In genomic region chr17:17837426-17837825, GRCm38 (mm10) we compare ENCODE assay signal across 9 mouse cellular contexts. TPM values are rescaled to one million over a fixed set of nuclear protein-coding genes. Genes with fewer than 3 reads are reported as not detected.
DNase-seq lines count a peak whose midpoint lies in the region; ATAC-seq and TF ChIP-seq lines count a peak whose summit lies in the region.
"Had no signal": no experiment of that assay in that cellular context is flagged by ENCODE, and none has a peak within 500 bp of the region (broad histone marks: within the 10 kb centered on the region; RNA-seq: fewer than 3 reads in every experiment).

No protein-coding gene starts in this region.

- DNase-seq in kidney, adult 18-20 months = no peak
- peak; percentile 49 for DNase-seq in cerebellum, adult 11 months
- no peak for DNase-seq in kidney, postnatal 0 days (ENCODE audit: low spot score)
- DNase-seq in midbrain, postnatal 0 days (ENCODE audit: low spot score) = peak; percentile 5
- no peak for DNase-seq in layer of hippocampus, adult 8-10 months (ENCODE audit: low spot score in 2 of 2)
- DNase-seq in adrenal gland, postnatal 4 days (ENCODE audit: low spot score in 2 of 2) = no peak

- TF ChIP-seq CTCF in kidney, postnatal 0 days (IDR thresholded peaks at IDR 0.05; ENCODE audit: low read depth) = no peak
- peak; percentile 22; the same call in 1 of the 2 replicates for TF ChIP-seq CTCF in midbrain, postnatal 0 days (IDR thresholded peaks at IDR 0.05)

- ATAC-seq in kidney, embryonic 15.5 days (replicated peaks; ENCODE audit: low FRiP score) = peak; percentile 1; the same call in 1 of the 2 replicates
- ATAC-seq in embryonic facial prominence, embryonic 15.5 days (ENCODE audit: insufficient number of reproducible peaks, low FRiP score, low TSS enrichment, low read depth) = no peak
- no peak for ATAC-seq in kidney, postnatal 0 days (replicated peaks; ENCODE audit: low FRiP score, low read depth)
- no peak for ATAC-seq in midbrain, postnatal 0 days (ENCODE audit: low FRiP score)

- 5% methylated on average over 13 of the region's 13 CpGs for WGBS in kidney, embryonic 15.5 days
- 7% methylated on average over 13 of the region's 13 CpGs for WGBS in embryonic facial prominence, embryonic 15.5 days
- 4% methylated on average over 13 of the region's 13 CpGs for WGBS in kidney, postnatal 0 days
- 9% methylated on average over 13 of the region's 13 CpGs for WGBS in midbrain, postnatal 0 days

- peak overlapping the region; percentile 71 for H3K4me2 ChIP-seq in kidney, embryonic 15.5 days
- H3K4me2 ChIP-seq in embryonic facial prominence, embryonic 15.5 days (replicated peaks) = peak overlapping the region; percentile 68
- H3K4me2 ChIP-seq in kidney, postnatal 0 days (ENCODE audit: low read length) = peak overlapping the region; percentile 72
- peak overlapping the region; percentile 80 for H3K4me2 ChIP-seq in midbrain, postnatal 0 days (ENCODE audit: low read depth, low read length, poor library complexity, severe bottlenecking)

- peak overlapping the region; percentile 49 for H3K4me3 ChIP-seq in kidney, embryonic 15.5 days (replicated peaks)
- peak overlapping the region; percentile 50 for H3K4me3 ChIP-seq in embryonic facial prominence, embryonic 15.5 days (replicated peaks)
- peak overlapping the region; percentile 37 for H3K4me3 ChIP-seq in kidney, postnatal 0 days (replicated peaks; ENCODE audit: low read depth, low read length)
- peak overlapping the region; percentile 43 for H3K4me3 ChIP-seq in midbrain, postnatal 0 days (ENCODE audit: low read depth, low read length)

- H3K9ac ChIP-seq in kidney, embryonic 15.5 days = peak overlapping the region; percentile 47
- 0 out of 2 replicates have a peak overlapping the region, but pooled peaks have one; percentile 15 for H3K9ac ChIP-seq in embryonic facial prominence, embryonic 15.5 days
- peak overlapping the region; percentile 35 for H3K9ac ChIP-seq in kidney, postnatal 0 days (ENCODE audit: low read depth, low read length)
- H3K9ac ChIP-seq in midbrain, postnatal 0 days (replicated peaks; ENCODE audit: low read length, poor library complexity, severe bottlenecking) = peak overlapping the region; percentile 57

- no peaks in the 10 kb centered on the region for H3K9me3 ChIP-seq in kidney, embryonic 15.5 days (replicated peaks)
- H3K9me3 ChIP-seq in embryonic facial prominence, embryonic 15.5 days (replicated peaks) = no peaks in the 10 kb centered on the region
- H3K9me3 ChIP-seq in kidney, postnatal 0 days (replicated peaks; ENCODE audit: low read length) = no peaks in the 10 kb centered on the region
- no peaks in the 10 kb centered on the region for H3K9me3 ChIP-seq in midbrain, postnatal 0 days (ENCODE audit: low read length)

- peak overlapping the region; percentile 91 for H3K27ac ChIP-seq in kidney, embryonic 15.5 days
- H3K27ac ChIP-seq in embryonic facial prominence, embryonic 15.5 days (replicated peaks) = peak overlapping the region; percentile 89
- H3K27ac ChIP-seq in kidney, postnatal 0 days = peak overlapping the region; percentile 86
- H3K27ac ChIP-seq in midbrain, postnatal 0 days (ENCODE audit: low read depth, low read length) = peak overlapping the region; percentile 73

- H3K27me3 ChIP-seq in kidney, embryonic 15.5 days = no peaks in the 10 kb centered on the region
- no peaks in the 10 kb centered on the region for H3K27me3 ChIP-seq in embryonic facial prominence, embryonic 15.5 days
- no peaks in the 10 kb centered on the region for H3K27me3 ChIP-seq in kidney, postnatal 0 days (ENCODE audit: insufficient read depth, low read length)
- no peaks in the 10 kb centered on the region for H3K27me3 ChIP-seq in midbrain, postnatal 0 days (ENCODE audit: insufficient read depth, low read length)

- peaks cover 75% of the 10 kb centered on the region for H3K36me3 ChIP-seq in kidney, embryonic 15.5 days
- H3K36me3 ChIP-seq in embryonic facial prominence, embryonic 15.5 days = peaks cover 36% of the 10 kb centered on the region
- 0 out of 2 replicates have a peak, but pooled peaks cover 17% of the 10 kb centered on the region for H3K36me3 ChIP-seq in kidney, postnatal 0 days (ENCODE audit: insufficient read depth, low read length)
- peaks cover 16% of the 10 kb centered on the region for H3K36me3 ChIP-seq in midbrain, postnatal 0 days (ENCODE audit: insufficient read depth, low read length)

- peaks cover 57% of the 10 kb centered on the region for H3K4me1 ChIP-seq in kidney, embryonic 15.5 days
- peaks cover 54% of the 10 kb centered on the region for H3K4me1 ChIP-seq in embryonic facial prominence, embryonic 15.5 days
- peaks cover 18% of the 10 kb centered on the region for H3K4me1 ChIP-seq in kidney, postnatal 0 days (replicated peaks; ENCODE audit: insufficient read depth, low read length)
- H3K4me1 ChIP-seq in midbrain, postnatal 0 days (ENCODE audit: insufficient read depth, low read length) = no peaks in the 10 kb centered on the region; the same call in 1 of the 2 replicates

RNA-seq across cellular contexts. Expression of gene Spaca6, which starts 10.5 kb away (rescaled TPM):
- polyA plus RNA-seq in kidney, embryonic 15.5 days (2015; fragmentation: Nextera tagmentation; extraction: Ambion mirVana) = 37.3 and 37.7 TPM in 2 replicates
- 31.2 and 32.8 TPM in 2 replicates for polyA plus RNA-seq in embryonic facial prominence, embryonic 15.5 days (2015; fragmentation: Nextera tagmentation; extraction: Ambion mirVana)
- polyA plus RNA-seq in kidney, postnatal 0 days (2015; fragmentation: Nextera tagmentation; extraction: Ambion mirVana) = 14.4 and 18.5 TPM in 2 replicates
- total RNA-seq in midbrain, postnatal 0 days (2014; rRNA removed) = 17.4 and 34.0 TPM in 2 replicates
- 14.1 and 16.2 TPM in 2 replicates for polyA plus RNA-seq in midbrain, postnatal 0 days (2015; fragmentation: Nextera tagmentation; extraction: Ambion mirVana)
- 100 to 1,000 TPM in 3 of 4 experiments, 10 to 100 TPM in 1; 88.5 to 132 (median 119) TPM for total RNA-seq in layer of hippocampus, adult 8-10 months (2022)
- total RNA-seq in adrenal gland, postnatal 4 days (2021) = 100 to 1,000 TPM; 120 to 124 TPM

RNA-seq across cellular contexts. Expression of gene Has1, which starts 17.6 kb away (rescaled TPM):
- 0.88 and 1.1 TPM in 2 replicates for polyA plus RNA-seq in kidney, embryonic 15.5 days (2015; fragmentation: Nextera tagmentation; extraction: Ambion mirVana)
- 1.4 and 1.5 TPM in 2 replicates for polyA plus RNA-seq in embryonic facial prominence, embryonic 15.5 days (2015; fragmentation: Nextera tagmentation; extraction: Ambion mirVana)
- 0.28 and 0.41 TPM in 2 replicates for polyA plus RNA-seq in kidney, postnatal 0 days (2015; fragmentation: Nextera tagmentation; extraction: Ambion mirVana)
- 1.1 and 1.5 TPM in 2 replicates for total RNA-seq in midbrain, postnatal 0 days (2014; rRNA removed)
- polyA plus RNA-seq in midbrain, postnatal 0 days (2015; fragmentation: Nextera tagmentation; extraction: Ambion mirVana) = 0.81 and 0.91 TPM in 2 replicates
- total RNA-seq in layer of hippocampus, adult 8-10 months (2022) = under 1 TPM; 0.57 to 0.73 (median 0.60) TPM
- under 1 TPM in 1 of 2 experiments, not detected in 1; 0.20 TPM for total RNA-seq in adrenal gland, postnatal 4 days (2021)

RNA-seq across cellular contexts. Expression of gene Fpr1, which starts 46.3 kb away (rescaled TPM):
- 0.32 and 0.73 TPM in 2 replicates for polyA plus RNA-seq in kidney, embryonic 15.5 days (2015; fragmentation: Nextera tagmentation; extraction: Ambion mirVana)
- polyA plus RNA-seq in embryonic facial prominence, embryonic 15.5 days (2015; fragmentation: Nextera tagmentation; extraction: Ambion mirVana) = 0.20 and 0.83 TPM in 2 replicates
- polyA plus RNA-seq in kidney, postnatal 0 days (2015; fragmentation: Nextera tagmentation; extraction: Ambion mirVana) = 0.39 and 0.83 TPM in 2 replicates
- total RNA-seq in midbrain, postnatal 0 days (2014; rRNA removed) = 0.52 TPM in 1 of 2 replicates, not detected in the other
- 0.22 TPM in 1 of 2 replicates, not detected in the other for polyA plus RNA-seq in midbrain, postnatal 0 days (2015; fragmentation: Nextera tagmentation; extraction: Ambion mirVana)
- not detected for total RNA-seq in layer of hippocampus, adult 8-10 months (2022)
- under 1 TPM; 0.31 to 0.76 TPM for total RNA-seq in adrenal gland, postnatal 4 days (2021)
- total RNA-seq: left cerebral cortex, postnatal 36 days had no signal

RNA-seq across cellular contexts. Expression of gene Fpr2, which starts 50.2 kb away (rescaled TPM):
- polyA plus RNA-seq in kidney, embryonic 15.5 days (2015; fragmentation: Nextera tagmentation; extraction: Ambion mirVana) = 0.60 and 0.73 TPM in 2 replicates
- 0.68 and 0.77 TPM in 2 replicates for polyA plus RNA-seq in embryonic facial prominence, embryonic 15.5 days (2015; fragmentation: Nextera tagmentation; extraction: Ambion mirVana)
- 0.37 and 0.80 TPM in 2 replicates for polyA plus RNA-seq in kidney, postnatal 0 days (2015; fragmentation: Nextera tagmentation; extraction: Ambion mirVana)
- 0.52 TPM in 1 of 2 replicates, not detected in the other for total RNA-seq in midbrain, postnatal 0 days (2014; rRNA removed)
- 0.31 and 0.74 TPM in 2 replicates for polyA plus RNA-seq in midbrain, postnatal 0 days (2015; fragmentation: Nextera tagmentation; extraction: Ambion mirVana)
- total RNA-seq in layer of hippocampus, adult 8-10 months (2022) = not detected
- 1 to 10 TPM; 1.8 to 2.0 TPM for total RNA-seq in adrenal gland, postnatal 4 days (2021)
- total RNA-seq: left cerebral cortex, postnatal 36 days had no signal

RNA-seq across cellular contexts. Expression of gene Fpr3, which starts 50.2 kb away (rescaled TPM):
- polyA plus RNA-seq in kidney, embryonic 15.5 days (2015; fragmentation: Nextera tagmentation; extraction: Ambion mirVana) = not detected in 2 replicates
- not detected in 2 replicates for polyA plus RNA-seq in embryonic facial prominence, embryonic 15.5 days (2015; fragmentation: Nextera tagmentation; extraction: Ambion mirVana)
- not detected in 2 replicates for polyA plus RNA-seq in kidney, postnatal 0 days (2015; fragmentation: Nextera tagmentation; extraction: Ambion mirVana)
- total RNA-seq in midbrain, postnatal 0 days (2014; rRNA removed) = not detected in 2 replicates
- not detected in 2 replicates for polyA plus RNA-seq in midbrain, postnatal 0 days (2015; fragmentation: Nextera tagmentation; extraction: Ambion mirVana)
- not detected for total RNA-seq in layer of hippocampus, adult 8-10 months (2022)
- total RNA-seq in adrenal gland, postnatal 4 days (2021) = not detected
- total RNA-seq: left cerebral cortex, postnatal 36 days had no signal

Comparison
In these comparisons a context has a peak if more than half of its experiments do, and no peak if none do; other contexts are left out.
1. DNase-seq: peak in cerebellum, adult 11 months (single experiment) and midbrain, postnatal 0 days (single experiment); none in kidney, adult 18-20 months (single experiment), kidney, postnatal 0 days (single experiment), layer of hippocampus, adult 8-10 months (0 of 2) and adrenal gland, postnatal 4 days (0 of 2).
2. Peak in every context shown above with its lines, with median percentiles within 50 percentile points of each other: H3K27ac ChIP-seq, H3K4me2 ChIP-seq, H3K4me3 ChIP-seq and H3K9ac ChIP-seq.